Mouse (Mus musculus): ENCODE data around the gene 1600014C10Rik. TPM values are rescaled to one million over a fixed set of nuclear protein-coding genes. Genes with fewer than 3 reads are reported as not detected.

The 1600014C10Rik gene
- polyA plus RNA-seq, 1 experiment from 2014 or later = 18.2 TPM

DNA sequence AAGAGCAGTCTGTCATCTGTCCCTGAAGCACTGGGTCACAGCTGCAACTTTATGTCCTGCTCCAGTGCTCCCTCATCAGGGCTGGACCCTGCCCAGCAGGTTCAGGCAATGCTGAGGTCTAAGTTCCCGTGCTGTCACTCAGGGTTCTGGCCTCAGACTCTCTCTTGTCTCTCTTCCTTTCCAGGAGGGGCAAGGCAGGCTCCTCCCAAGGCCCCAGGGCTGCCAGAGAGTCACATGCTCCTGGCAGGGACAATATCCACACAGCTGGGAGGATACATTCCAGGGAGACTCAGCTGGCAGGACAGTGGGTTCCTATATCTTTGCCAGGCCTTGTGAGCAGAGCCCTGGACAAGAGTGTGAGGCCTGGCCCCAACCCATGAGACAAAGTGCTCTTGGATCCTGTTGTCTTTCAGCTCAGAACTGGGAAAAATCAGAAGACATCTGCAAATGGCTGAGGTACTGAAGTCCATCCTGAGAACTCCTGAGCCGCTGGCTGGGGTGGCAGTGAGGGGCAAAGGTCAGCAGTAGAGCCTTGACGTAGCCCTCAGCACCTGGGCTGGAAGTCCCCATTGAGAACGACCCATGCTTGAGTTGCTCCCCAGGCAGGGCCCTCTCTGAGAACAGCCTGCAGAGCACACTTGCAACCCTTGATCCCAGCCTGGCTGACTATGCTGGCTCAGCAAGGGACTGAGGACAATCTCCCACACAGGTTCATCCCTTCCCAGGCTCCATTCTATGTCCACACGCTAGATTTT is 34.6 kb downstream of the 1600014C10Rik start:
- Histone ChIP-seq H3K4me2 (replicated peaks; ENCODE audit: low read depth) (peak overlapping the region; percentile 30), H3K9me3 (ENCODE audit: control insufficient read depth) (no peaks in the 10 kb centered on the region), H3K9ac (ENCODE audit: low read depth, low read length) (peak overlapping the region; percentile 26; the same call in 1 of the 2 replicates), H3K4me3 (ENCODE audit: low read depth, low read length) (no peak overlapping the region), H3K36me3 (ENCODE audit: control insufficient read depth, insufficient read depth) (peaks cover 12% of the 10 kb centered on the region; the same call in 1 of the 2 replicates), H3K4me1 (replicated peaks; ENCODE audit: control insufficient read depth, insufficient read depth, low read length) (0 out of 2 replicates have a peak, but pooled peaks cover 4% of the 10 kb centered on the region), H3K27me3 (replicated peaks; ENCODE audit: control insufficient read depth, insufficient read depth, low read length) (no peaks in the 10 kb centered on the region), H3K27ac (ENCODE audit: low read depth, low read length) (peak overlapping the region; percentile 82)
- TF ChIP-seq CTCF (IDR thresholded peaks at IDR 0.05; ENCODE audit: low read depth) = peak; percentile 60
- WGBS = 29% methylated on average over 5 of the region's 5 CpGs
- ATAC-seq = peak; percentile 95

- Histone ChIP-seq H3K4me3 (ENCODE audit: low read depth, low read length) (no peak overlapping the region), H3K36me3 (ENCODE audit: control insufficient read depth, insufficient read depth) (peaks cover 12% of the 10 kb centered on the region; the same call in 1 of the 2 replicates), H3K9me3 (ENCODE audit: control insufficient read depth) (no peaks in the 10 kb centered on the region), H3K4me2 (replicated peaks; ENCODE audit: low read depth) (no peak overlapping the region), H3K27ac (ENCODE audit: low read depth, low read length) (peak overlapping the region; percentile 82), H3K9ac (ENCODE audit: low read depth, low read length) (no peak overlapping the region), H3K27me3 (replicated peaks; ENCODE audit: control insufficient read depth, insufficient read depth, low read length) (no peaks in the 10 kb centered on the region), H3K4me1 (replicated peaks; ENCODE audit: control insufficient read depth, insufficient read depth, low read length) (0 out of 2 replicates have a peak, but pooled peaks cover 4% of the 10 kb centered on the region)
- TF ChIP-seq CTCF (IDR thresholded peaks at IDR 0.05; ENCODE audit: low read depth) = no peak
- 78% methylated on average over 8 of the region's 8 CpGs for WGBS
- ATAC-seq = no peak
Observed at GRCm38 (mm10) chr7:38218631-38219367, 35.8 kb downstream of the 1600014C10Rik start.

- ATAC-seq = no peak
- 90% methylated on average over 4 of the region's 4 CpGs for WGBS
- no peak overlapping the region for H3K4me2 ChIP-seq (replicated peaks; ENCODE audit: low read depth)
- H3K27me3 ChIP-seq (replicated peaks; ENCODE audit: control insufficient read depth, insufficient read depth, low read length) = no peaks in the 10 kb centered on the region
- H3K4me1 ChIP-seq (replicated peaks; ENCODE audit: control insufficient read depth, insufficient read depth, low read length) = 0 out of 2 replicates have a peak, but pooled peaks cover 4% of the 10 kb centered on the region
- H3K9me3 ChIP-seq (ENCODE audit: control insufficient read depth) = no peaks in the 10 kb centered on the region
- no peak overlapping the region for H3K9ac ChIP-seq (ENCODE audit: low read depth, low read length)
- H3K4me3 ChIP-seq (ENCODE audit: low read depth, low read length) = no peak overlapping the region
- no peak overlapping the region for H3K27ac ChIP-seq (ENCODE audit: low read depth, low read length)
- H3K36me3 ChIP-seq (ENCODE audit: control insufficient read depth, insufficient read depth) = peaks cover 12% of the 10 kb centered on the region; the same call in 1 of the 2 replicates
- no peak for TF ChIP-seq CTCF (IDR thresholded peaks at IDR 0.05; ENCODE audit: low read depth)
Observed at GRCm38 (mm10) chr7:38219526-38219925, 36.5 kb downstream of the 1600014C10Rik start.

DNA sequence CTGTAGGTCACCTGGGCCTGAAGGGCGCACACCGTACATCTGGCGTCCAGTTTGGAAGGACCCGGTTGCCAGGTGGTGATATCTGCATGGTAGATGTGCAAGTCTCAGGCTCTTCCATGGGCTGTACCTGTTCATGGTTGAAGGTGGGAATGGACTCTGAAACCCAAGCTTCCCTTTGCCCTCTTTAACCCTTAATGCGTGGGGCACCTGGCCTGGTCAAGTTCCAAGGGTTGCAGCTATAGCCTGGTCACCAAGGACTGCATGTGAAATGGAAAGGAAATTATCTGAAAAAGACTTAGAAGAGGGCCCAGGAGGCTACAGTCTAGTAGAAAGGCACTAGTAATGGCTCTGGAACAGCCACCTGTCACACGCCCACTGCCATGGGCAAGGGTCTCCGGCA is 37.8 kb downstream of the 1600014C10Rik start:
- no peak overlapping the region for H3K9ac ChIP-seq (ENCODE audit: low read depth, low read length)
- H3K9me3 ChIP-seq (ENCODE audit: control insufficient read depth) = no peaks in the 10 kb centered on the region
- 78% methylated on average over 7 of the region's 7 CpGs for WGBS
- no peak overlapping the region for H3K4me3 ChIP-seq (ENCODE audit: low read depth, low read length)
- H3K27me3 ChIP-seq (replicated peaks; ENCODE audit: control insufficient read depth, insufficient read depth, low read length) = no peaks in the 10 kb centered on the region
- ATAC-seq = no peak
- H3K36me3 ChIP-seq (ENCODE audit: control insufficient read depth, insufficient read depth) = peaks cover 12% of the 10 kb centered on the region; the same call in 1 of the 2 replicates
- 0 out of 2 replicates have a peak, but pooled peaks cover 4% of the 10 kb centered on the region for H3K4me1 ChIP-seq (replicated peaks; ENCODE audit: control insufficient read depth, insufficient read depth, low read length)
- TF ChIP-seq CTCF (IDR thresholded peaks at IDR 0.05; ENCODE audit: low read depth) = no peak
- H3K27ac ChIP-seq (ENCODE audit: low read depth, low read length) = no peak overlapping the region; the same call in 1 of the 2 replicates
- no peak overlapping the region for H3K4me2 ChIP-seq (replicated peaks; ENCODE audit: low read depth)

DNA sequence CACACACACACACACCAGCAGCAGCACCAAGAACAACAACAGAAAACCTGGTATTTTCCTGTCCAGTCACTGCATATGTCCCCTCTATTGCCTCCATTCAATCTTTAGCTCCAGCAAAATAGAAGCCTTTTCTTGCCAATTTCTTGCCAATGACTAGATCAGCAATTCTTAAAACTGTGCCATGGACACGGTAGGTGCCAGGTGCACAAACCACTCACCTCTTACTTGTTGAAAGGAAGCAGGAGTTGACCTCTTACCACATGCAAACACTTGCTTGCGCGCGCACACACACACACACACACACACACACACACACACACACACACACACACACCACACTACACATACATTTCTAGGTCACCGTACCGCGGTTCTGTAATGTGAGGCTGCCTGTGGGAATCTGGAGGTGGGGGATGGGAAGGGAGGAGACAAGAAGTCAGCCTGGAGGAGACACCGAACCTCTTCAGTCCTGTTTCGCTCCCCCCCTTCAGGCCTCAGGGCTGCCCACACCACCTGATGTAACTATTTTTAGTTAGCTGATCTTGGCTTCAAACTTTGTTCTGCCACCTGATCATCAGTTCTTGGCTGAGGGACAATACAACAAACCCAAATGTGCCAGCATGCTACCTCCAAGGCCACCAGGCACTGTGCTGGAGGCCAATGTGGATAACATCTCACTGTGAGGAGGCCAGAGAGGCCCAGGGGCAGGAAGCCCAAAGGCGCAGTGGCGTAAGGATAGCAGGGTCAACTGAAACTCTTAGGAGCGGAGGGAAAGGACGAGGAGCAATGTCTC is 41.8 kb downstream of the 1600014C10Rik start:
- H3K4me3 ChIP-seq (ENCODE audit: low read depth, low read length) = no peak overlapping the region
- no peak overlapping the region for H3K9ac ChIP-seq (ENCODE audit: low read depth, low read length)
- peak overlapping the region; percentile 24; the same call in 1 of the 2 replicates for H3K4me2 ChIP-seq (replicated peaks; ENCODE audit: low read depth)
- WGBS = 79% methylated on average over 13 of the region's 13 CpGs
- peak overlapping the region; percentile 7; the same call in 1 of the 2 replicates for H3K27ac ChIP-seq (ENCODE audit: low read depth, low read length)
- H3K36me3 ChIP-seq (ENCODE audit: control insufficient read depth, insufficient read depth) = peaks cover 12% of the 10 kb centered on the region; the same call in 1 of the 2 replicates
- TF ChIP-seq CTCF (IDR thresholded peaks at IDR 0.05; ENCODE audit: low read depth) = no peak
- H3K27me3 ChIP-seq (replicated peaks; ENCODE audit: control insufficient read depth, insufficient read depth, low read length) = peaks cover 11% of the 10 kb centered on the region; the same call in 1 of the 2 replicates
- H3K9me3 ChIP-seq (ENCODE audit: control insufficient read depth) = no peaks in the 10 kb centered on the region
- ATAC-seq = no peak
- H3K4me1 ChIP-seq (replicated peaks; ENCODE audit: control insufficient read depth, insufficient read depth, low read length) = no peaks in the 10 kb centered on the region

Data from intestine, postnatal 0 days (tissue).